Mouse (Mus musculus): ENCODE results near the gene Fabp1.

The Fabp1 gene

DNA sequence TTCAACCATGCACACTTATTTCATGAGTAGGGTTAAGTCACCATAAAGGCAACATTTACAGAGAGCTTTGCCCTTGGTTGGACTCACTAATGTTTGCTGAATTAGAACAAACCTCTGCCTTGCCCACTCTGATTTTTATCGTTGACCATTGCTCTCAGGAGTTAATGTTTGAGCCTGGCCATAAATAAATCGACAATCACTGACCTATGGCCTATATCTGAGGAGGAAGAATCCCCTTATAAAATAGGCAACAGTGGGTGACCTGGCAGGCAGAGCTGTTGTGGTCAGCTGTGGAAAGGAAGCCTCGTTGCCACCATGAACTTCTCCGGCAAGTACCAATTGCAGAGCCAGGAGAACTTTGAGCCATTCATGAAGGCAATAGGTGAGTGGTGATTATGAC is at the start of gene Fabp1:
TSS of gene Fabp1 (plus strand) at position 216 of the 400 bp plus-strand sequence.
- DNase-seq (ENCODE audit: low spot score in 2 of 2): no peak

DNA sequence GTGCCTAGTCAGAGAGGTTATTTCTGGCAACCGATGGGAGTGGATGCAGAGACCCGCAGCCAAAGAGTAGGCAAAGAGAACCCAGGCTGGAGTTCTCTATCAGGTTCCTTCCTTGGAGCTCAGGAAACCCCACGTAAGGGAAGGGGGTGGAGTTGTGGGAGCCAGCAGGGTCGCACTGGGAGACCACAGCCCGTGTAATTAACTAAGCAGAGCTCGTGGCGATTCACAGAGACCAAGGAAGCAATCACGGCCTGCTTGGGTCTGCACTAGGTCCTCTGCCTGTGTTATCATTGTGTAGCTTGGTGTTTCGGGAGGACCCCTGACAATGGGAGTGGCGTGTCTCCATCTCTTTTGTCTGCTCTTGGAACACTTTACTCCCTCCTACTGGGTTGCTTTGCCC is 48.5 kb upstream of the Fabp1 start:
- no peak for DNase-seq (ENCODE audit: low spot score in 2 of 2)

DNA sequence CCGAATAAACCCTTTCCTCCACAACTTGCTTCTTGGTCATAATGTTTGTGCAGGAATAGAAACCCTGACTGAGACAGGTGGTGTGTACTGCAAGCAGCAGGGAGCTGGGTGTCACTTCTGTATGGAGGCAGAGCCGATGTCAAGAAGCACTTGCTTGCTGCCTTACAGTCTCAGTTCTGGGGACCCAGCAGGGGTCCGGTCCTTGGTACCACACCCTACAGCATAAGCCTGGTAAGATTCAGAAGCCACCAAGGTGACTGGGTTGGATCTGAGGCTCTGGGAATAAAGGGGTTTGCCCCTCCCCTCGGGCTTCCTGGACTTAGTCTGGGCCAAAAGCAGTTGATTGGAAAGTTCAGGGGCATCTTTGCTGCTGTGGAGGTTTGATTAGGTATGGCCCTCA is 46.1 kb upstream of the Fabp1 start:
- DNase-seq (ENCODE audit: low spot score in 2 of 2): no peak

DNA sequence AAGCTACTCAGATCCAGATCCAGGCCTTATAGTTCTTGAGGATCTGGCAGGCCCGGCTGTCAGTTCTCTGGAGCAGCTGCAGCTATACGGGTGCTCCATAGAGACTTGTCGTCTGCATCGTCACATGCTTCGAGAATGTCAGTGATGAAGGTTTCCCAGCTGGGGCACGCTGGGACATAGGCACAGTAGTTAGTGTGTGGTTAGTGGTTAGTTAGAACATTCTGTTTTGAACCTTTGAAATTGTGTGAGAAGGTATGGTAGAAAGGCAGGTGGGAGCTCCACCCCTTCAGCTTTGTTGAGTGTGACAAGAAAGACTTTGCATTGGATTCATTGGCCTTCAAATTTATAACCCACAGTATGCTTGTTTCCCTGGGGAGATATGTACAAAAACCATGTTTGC is 44.8 kb upstream of the Fabp1 start:
- no peak for DNase-seq (ENCODE audit: low spot score in 2 of 2)

DNA sequence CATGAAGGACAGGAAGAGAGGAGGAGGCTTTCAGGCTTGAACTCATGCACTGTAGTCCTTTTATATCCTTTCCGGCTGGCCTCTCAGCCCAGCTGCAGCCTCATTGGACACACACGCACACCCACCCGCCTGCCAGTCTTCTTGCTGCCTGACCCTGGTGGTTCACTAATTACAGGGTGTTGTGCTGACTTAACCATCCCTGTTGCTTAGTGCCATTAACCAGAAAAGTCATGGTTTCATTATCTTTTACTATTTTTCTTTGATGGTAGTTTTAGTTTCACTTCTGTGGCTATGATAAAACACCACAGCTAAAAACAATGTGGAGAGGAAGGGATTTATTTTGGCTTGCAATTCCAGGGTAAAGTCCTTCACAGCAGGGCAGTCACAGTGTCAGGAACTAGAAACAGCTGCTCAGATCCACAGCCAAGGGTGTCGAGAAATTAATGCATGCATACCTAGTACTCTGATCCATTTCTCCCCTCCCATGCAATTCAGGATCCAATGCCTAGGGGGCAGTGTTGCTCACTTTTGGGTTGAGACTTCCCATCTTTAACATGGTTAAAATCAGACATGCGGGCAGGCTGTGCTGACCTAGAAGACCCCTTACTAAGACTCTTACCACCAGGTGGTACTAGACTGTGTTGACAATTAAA is 42.8 kb upstream of the Fabp1 start:
- DNase-seq (ENCODE audit: low spot score in 2 of 2): no peak

DNA sequence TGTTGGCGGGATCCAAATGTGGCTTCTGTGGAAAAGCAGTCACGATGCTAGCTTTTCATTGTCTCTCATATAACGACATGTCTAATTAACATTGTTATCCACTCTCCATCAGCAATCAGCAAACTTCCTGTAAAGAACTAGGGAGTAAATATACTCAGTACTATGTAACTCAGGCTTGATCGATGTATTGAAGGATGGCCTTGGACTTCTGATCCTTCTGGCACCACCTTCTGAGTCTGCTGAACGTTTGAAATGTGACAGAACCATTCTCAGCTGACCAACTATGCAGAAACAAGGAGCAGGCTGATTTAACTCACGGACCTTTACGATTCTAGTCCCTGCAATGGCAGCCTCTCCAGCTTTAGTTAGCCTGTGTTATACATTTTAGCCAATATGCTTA is 38.3 kb upstream of the Fabp1 start:
- DNase-seq (ENCODE audit: low spot score in 2 of 2): no peak

DNA sequence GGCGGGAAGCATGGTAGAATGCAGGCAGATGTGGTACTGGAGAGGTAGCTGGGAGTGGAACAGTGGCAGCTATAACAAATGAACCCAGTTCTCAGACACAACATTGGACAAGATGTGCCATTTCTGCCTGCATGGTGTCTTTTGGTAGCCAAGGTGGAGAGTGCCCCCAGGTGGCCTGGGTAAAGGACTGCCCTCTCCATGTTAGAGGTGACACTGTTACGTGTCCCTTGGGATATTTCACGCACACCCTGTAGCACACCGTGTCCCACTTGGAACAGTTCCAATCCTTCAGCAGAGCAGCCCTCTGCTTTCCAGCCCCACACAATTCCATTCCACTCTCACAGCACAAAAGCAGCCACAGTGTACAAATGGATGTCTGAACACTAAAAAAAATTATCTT is 37.4 kb upstream of the Fabp1 start:
- DNase-seq (ENCODE audit: low spot score in 2 of 2): no peak

DNA sequence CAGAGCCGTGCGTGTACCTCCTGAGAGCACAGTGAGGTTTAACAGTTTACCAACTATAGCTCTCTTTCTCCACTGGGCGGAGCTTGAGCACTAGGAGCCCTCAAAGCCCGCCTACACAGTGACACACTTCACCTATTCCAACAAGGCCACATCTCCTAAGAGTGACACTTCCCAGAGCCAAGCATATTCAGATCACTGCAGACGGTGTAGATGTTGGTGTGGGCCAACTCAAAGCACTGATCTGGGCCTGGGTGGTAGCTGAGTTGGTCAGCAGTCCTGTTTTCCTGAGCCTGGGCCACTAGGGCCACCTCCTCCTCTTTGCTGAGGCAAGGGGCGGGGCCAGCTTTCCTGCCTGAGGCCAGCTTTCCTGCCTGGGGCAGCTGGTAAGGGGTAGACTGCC is 35.2 kb upstream of the Fabp1 start:
- DNase-seq (ENCODE audit: low spot score in 2 of 2): no peak

DNA sequence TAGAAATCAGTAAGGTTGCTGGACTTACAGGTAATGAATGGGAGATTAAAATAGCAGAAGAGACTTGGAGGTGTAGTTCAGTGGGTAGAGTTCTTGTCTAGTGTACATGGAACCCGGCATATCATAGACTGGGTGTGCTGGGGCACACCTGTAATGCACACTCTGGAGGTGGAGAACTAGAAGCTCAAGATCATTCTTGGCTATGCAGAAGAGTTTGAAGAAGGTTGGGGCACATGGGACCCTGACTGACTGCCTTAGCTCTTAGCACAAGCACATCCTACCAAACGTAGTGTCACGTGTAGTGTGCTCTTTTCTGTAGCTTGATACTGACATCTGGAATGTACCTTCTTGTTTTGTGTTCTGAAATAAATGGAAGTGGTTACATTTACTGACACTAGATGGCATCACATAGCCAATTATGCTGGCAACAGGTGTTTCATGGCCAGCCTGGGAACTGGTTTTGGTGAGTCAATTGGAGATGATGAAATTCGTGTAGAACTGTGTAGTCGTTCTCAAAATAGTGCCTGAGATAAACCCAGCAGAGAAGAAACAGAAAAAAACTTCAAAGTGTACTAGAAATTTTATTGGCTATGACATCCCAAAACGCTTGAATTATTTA is 33.0 kb upstream of the Fabp1 start:
- DNase-seq (ENCODE audit: low spot score in 2 of 2): no peak

DNA sequence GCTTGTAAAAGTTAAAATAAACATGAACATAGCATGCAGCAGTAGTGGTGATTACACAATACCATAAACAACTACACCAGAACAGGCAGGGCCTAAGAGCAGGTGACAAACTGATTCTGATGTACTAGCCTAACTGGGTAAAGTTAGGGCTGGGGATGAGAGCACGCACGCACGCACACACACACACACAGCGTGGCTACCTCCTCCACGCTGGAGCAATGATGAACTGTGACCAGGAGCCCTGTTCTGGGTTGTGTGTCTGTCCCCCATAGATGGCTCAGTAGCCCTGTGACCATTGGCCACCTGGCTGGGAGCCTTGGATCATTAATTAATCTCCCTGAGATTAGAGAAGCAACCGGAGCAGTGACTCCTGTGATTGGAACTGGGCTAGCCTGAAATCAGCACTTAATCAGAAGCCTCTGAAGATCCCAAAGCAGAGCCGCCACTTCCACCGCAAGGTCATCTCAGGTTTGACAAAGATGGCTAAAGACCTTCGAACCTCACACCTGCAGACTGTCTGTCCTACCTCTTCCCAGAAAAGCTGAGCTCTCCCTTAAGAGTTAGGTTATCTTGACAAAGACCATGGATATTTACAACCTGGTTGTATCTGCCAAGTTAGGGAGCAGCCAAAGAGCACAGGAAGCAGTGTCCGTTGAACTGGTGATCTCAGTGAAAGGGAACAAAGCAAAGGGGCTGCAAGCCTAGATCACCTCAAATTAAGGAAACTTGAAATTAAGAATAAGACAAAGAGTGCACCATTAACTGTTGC is 26.6 kb upstream of the Fabp1 start:
- DNase-seq (ENCODE audit: low spot score in 2 of 2): no peak

DNA sequence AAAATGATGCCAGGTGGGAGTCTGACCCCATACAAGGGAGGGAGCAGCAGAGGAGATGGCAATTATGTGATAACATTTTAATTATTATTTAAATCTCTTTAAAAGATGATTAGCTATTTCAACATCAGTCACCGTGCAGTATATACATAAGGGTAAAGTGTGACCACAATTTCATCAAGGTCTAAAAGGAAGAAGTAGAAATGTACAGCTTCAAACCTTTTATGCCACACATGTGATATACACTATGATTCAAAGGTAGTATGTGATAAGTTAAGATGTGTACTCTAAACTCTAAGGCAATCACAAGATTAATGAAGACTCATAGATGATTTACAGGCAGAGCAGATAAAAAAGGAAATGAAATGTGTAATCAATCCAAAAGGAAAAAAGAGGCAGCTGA is 19.0 kb upstream of the Fabp1 start:
- no peak for DNase-seq (ENCODE audit: low spot score in 2 of 2)

DNA sequence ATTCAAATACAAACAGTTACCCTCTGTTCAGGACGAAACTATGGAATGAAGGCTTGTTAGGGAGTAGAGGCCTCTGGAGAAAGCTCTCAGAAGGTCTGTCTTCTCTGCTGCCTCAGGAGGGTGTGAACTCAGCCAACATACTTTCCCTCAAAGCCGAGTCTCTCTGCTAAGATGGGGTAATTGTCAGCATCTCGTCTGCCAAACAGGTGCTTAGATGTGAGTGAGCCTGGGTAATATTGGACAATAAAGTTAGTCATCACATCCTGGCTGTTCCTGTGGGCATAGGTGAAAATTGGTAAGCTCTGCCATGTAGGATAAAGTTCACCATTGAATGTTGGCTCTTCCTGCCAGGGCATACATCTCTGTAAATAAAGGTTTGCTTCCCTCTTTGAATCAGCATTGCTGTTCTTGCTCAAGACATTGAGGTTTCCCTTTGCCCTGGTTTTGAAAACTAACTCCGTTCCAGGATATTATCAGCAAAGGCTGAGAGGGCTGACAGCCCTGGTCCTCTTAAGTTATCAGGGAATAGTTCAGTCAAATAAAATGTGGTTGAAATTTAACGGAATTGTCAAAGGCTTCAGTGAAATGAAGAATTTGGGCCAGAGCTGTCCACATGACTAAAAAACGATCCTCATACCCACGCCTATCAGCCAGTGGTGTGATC is 14.6 kb upstream of the Fabp1 start:
- DNase-seq (ENCODE audit: low spot score in 2 of 2): no peak

DNA sequence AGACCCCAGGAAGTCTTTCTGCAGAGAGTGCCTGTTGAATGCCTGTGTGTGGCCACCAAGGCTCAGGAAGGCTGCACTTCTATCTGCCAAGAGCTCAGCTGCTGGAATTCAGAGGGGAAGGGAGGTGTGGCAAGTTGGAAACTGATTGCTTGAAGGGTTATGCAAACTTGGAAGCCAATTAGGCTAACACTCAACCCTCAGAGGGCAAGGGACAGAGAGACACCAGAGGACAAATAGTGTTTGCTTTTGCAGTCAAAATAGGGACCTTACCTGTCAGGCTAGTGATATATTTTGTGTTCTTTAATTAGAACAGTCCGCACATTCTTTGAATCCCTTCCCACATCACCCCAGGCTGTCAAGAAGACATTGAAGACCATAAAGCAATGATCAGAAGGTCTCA is 10.0 kb upstream of the Fabp1 start:
- no peak for DNase-seq (ENCODE audit: low spot score in 2 of 2)

DNA sequence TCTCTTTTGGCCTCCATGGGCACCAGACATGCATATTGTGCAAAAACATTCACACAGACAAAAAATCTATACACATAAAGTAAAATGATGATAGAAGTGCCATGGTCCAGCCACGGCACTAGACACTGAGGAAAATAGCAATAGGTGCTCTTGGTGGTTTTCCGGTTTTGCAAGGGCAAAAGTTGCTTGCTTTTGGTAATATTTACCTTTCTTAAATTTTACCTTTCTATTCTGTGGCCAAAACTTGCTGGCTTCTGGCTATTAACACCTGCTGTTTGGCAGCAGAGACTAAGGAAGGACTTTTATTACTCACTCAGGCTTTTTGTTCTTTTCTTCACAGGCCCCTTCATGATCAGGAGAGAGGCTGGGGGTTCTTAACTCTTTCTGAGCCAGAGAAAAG is 9.1 kb upstream of the Fabp1 start:
- no peak for DNase-seq (ENCODE audit: low spot score in 2 of 2)

DNA sequence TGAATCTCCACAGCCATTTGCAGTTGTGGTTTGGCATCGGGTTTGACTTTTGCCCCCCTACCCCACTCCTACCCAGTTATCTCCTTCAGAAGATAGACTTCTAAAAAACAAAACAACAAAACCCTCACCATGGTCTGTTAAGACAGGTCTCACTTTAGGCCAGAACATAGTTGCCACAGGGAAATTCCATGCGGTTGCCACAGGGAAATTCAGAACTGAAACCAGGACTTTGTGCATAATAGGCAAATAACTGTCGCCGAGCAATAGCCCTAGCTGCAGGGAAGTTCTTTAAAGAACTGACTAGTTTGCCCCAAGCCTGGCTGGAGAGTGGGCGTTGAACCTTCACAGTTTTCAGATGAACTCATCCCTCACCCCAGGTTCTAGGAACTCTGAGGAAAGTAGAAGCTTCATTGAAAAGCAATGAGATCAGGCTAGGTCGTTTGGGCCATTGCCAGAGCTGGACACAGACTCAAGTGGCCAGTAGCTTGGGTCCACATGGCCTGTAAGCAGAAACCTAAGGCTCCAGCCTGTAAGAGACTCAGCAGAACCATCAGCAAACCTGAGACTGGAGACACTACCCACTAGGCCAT is 6.4 kb upstream of the Fabp1 start:
- no peak for DNase-seq (ENCODE audit: low spot score in 2 of 2)

DNA sequence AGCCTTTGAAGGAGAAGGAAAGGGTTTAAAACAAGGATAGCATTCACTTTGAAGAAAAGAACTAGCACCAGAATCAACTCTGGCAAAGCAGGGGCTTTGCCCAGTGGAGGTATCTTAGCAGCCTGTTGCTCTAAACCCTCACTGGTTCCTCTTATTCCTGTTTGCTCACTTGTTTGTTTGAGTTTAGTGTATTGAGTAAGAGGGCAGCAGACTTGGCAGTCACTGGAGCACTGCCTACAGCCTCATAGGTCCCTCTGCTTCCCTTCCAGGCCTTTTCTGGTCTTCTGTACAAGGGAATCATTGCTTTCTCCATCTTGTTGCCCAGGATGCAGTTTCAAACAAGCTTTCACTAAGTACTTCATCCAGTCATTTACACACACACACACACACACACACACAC is 3.5 kb upstream of the Fabp1 start:
- DNase-seq (ENCODE audit: low spot score in 2 of 2): no peak

DNA sequence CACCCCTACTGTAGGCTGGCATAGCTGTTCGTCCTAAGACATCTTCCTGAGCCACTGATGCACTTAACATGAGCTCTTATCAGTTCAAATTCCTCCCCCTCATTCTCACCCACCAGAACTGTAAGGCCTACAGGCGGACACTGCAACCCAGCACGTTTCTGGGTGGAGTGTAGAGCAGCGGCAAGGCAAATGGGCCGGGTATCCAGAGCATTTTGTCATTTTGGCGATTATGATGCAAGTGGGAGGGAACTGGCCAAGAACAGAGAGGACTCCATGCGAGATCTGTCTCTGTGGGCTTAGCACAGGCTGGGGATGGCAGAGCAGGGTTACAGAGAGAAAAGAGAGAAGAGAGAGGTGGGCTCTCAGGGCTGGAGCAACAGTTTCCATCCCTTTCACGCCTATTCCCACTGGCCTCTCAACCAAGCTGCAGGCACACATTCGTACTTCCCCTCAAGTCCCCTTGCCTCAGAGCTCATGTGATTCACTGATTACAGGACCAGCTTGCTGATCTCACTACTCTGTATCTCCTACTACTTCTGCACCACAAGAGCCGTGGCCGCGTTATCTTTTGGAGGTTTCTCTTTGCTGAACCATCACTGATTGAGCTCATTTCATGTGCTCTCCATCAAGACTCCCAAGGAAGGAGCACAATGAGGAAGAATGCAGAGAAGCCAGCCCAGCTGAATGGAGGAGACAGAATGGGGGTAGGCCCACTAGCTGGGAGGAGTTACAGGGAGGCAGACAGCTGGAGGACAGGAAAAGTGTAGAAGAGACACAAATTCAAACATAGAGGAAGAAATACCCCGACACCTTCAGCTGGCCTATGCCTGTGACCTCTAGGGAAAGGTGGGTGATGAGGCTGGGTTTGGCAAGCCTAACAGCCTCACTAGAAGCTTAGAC is 1.7 kb upstream of the Fabp1 start:
- no peak for DNase-seq (ENCODE audit: low spot score in 2 of 2)

DNA sequence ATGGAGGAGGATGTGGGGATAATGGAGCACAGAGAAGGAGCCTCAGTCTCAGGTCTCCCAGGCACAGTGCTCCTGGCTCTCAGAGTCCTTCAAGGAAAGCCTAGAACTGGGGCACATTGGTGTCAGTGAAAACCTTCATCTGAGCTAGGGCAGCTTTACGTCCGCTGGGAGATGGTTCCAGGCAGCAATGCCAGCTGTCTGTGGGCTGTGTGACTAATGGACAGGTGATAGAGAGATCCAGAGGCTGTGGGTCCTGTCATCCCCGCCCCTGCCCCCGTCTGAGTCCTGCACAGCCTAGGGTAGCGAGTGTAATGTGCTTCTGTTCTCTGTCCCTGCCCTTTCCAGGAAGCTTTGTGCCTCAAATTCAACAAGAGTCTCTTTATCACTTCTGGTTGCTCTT is 2.3 kb downstream of the Fabp1 start:
- no peak for DNase-seq (ENCODE audit: low spot score in 2 of 2)

DNA sequence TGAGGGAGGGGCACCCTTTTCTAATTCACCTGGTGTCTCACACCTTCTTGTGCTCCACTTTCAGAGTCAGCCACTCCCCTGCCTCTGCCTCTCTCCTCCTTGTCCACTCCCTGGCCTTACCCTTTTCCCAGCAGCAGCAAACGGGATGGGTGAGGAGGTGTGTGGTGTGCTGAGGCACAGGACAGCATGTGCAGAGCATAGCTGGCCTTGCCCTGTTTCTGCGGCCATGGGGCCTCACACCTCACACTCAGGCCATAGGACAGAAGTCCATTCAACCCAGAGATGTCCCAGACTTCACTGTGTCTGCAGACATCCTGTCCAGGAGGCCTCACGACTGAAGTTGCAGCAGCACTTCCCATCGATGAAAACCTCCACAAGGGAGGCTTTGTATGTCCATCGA is 4.0 kb downstream of the Fabp1 start:
- no peak for DNase-seq (ENCODE audit: low spot score in 2 of 2)

DNA sequence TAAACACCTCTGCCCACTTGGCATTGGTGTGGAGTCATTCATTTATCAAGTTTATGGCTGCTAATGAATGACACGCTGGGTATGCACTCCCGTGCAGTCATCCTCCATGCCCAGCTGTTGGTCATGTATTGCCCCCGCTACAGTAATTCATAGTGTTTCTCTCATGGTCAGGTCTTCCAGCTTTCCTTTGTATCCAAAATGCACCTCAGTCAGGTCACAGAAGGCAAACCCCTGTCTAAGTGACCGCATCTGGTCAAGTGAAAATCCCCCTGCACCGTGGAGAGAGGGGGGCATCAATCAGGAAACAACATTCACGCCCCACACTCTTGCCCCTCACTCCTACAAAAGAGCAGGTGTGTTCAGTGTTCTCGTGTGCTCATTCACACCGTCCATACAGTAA is 4.5 kb downstream of the Fabp1 start:
- DNase-seq (ENCODE audit: low spot score in 2 of 2): no peak

DNA sequence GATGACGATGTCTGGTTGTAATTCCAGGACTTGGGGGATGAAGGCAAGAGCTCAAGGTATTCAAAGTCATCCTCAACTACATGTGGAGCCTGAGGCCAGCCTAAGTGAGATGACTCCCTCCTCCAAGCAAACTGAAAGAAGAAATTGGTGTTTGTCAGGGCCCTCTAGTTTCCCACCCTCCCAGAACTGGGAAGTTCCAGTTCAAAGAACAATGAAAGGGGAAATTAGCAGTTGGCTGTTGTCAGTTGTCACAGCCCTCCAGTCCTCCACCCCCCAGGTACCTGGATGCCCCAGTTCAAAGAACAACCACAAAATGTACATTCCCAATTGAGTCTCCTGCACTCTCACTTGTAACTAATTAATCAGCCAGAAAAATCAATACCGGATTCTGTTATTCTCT is 9.1 kb downstream of the Fabp1 start:
- no peak for DNase-seq (ENCODE audit: low spot score in 2 of 2)

All from right cerebral cortex, postnatal 36 days (tissue).